Mouse (Mus musculus) MEL-GATA-1-ER (cell line): Measurements from ENCODE around the gene AC170998.1.
"Not testable (repeated sequence)": the region's sequence is repeated elsewhere in the genome, so short reads cannot be mapped to it uniquely, and the experiment has no call there.

Experiments
- DNase-seq: peaks from one replicate; pipeline ENCODE4 v3.0.0-alpha.2; 2012; ENCODE audit warnings: low read depth; ENCODE audit errors: extremely low read depth

Gene AC170998.1

GRCm38 (mm10) chr17:28756447-28756846, 30.6 kb downstream of the AC170998.1 start:
- DNase-seq: no peak

- no peak for DNase-seq
Observed at GRCm38 (mm10) chr17:28757470-28757869, 31.6 kb downstream of the AC170998.1 start.

DNA sequence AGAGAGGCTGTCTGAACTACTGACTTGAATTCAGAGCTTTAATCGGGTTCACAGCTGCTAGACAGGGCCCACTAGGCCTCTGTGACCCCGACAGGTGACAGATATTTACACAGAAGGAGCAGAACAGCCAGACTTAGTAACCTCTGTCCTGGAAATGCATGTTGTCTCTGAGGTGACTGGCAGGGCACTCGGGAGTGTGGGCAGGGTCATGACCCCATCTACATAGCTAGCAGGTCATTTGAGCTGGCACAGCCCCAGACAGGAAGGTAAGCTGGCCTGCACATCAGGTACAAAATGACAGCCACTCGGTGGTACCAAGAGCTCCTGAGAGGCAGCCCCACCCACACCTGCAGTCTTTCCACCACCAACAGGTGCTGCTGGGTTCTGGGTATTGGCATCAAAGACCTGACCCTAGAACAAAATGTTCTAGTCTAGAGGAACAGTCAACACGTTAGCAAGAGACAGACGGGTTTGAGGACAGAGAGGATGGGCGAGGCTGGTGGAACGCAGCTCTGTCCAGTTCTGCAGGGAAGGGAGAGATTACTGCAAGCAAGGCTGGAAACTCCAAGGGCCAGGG, 34.9 kb downstream of the AC170998.1 start:
- DNase-seq: no peak

DNA sequence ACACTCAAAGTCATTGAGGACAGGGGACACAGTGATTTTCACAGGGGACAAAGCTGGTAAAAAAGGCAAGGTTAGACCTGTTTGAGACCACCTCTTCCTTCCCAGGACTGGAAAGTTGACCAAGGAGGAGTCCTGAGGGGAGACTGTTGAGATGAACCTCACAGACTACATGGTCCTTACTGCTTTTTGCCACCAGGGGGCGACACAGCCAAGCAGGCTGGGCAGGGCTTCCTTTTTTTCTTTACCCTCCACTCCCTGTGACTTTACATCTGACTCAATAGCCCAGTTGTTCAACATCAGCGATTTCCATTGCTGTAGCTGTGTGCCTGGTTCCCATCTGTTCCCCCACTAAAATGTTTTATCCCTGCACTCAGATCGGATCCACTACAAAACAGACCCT, 36.0 kb downstream of the AC170998.1 start:
- DNase-seq: peak; percentile 42

DNA sequence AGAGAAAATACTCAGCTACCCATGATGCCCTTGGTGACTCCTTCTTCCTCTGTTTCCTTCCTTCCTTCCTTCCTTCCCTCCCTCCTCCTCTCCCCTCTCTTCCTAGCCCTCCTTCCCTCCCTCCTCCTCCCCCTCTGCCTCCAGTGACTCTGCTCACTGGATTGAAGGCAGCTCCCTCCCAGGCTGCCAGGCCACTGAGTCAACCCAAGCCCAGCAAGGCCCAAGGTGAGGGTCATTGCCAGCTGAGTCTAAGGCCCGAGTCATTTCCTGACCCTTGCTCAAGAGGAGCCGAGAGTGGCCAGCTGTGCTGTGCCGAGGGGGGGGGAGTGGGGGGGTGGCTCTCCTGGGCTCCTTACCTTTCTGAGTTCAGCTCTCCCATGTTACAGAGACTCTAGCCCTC, 40.3 kb downstream of the AC170998.1 start:
- DNase-seq: no peak

DNA sequence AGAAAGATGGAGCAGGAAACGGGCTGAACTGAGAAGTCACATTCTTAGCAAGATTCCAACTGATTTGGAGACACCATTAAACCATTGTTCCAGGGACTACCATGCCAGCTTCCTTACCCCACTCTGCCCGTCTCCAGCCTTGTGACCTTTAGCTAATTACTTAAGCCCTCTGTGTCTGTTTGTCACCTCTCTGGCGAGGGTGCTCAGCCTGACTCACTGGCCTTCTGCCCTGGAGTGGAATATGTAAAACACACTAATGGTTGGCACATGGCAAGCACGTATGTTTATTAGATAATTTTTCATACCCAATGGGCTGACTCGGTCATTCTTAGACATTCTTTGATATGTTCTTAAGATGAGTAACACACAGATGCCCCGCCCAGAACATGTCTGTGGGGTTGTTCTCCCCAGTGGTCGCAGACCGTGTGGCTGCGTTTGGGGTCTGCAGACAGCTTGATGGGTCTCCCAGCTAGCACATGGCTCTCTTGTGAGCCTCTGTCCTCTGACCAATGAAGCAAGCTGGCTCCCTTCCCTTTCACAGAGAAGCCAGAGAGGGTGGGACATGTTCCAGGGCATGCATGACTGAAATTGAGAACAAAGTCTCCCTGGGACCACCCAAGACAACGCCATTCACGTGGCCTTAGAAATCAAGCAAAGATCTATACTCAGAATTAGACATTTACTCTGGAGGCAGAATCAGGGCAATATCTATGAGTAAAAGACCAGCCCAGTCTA, 41.1 kb downstream of the AC170998.1 start:
- no peak for DNase-seq

- DNase-seq: no peak
Observed at GRCm38 (mm10) chr17:28769121-28769874, 43.4 kb downstream of the AC170998.1 start, which contains the start of gene Mapk13. Gene Mapk13 (plus strand): TSS chr17:28769297.

- peak; percentile 49 for DNase-seq
Observed at GRCm38 (mm10) chr17:28769875-28770421, 44.1 kb downstream of the AC170998.1 start.

GRCm38 (mm10) chr17:28771289-28771688, 45.4 kb downstream of the AC170998.1 start:
- no peak for DNase-seq

- not testable (repeated sequence) for DNase-seq
Observed at GRCm38 (mm10) chr17:28774303-28774702, 48.4 kb downstream of the AC170998.1 start.

DNA sequence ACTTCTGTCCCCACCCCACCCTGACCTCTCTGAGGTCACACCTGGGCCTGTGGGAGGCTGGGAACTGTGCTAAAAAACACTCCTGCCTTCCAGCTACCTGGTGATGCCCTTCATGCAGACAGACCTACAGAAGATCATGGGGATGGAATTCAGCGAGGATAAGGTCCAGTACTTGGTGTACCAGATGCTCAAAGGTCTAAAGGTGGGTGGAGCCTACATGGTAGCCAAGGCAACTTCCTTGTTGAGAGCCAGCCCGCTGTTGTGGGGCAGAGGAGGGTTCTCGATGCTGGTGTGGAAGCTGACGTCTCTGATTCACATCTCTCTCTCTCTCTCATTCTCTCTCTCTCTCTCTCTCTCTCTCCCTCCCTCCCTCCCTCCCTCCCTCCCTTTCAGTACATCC, 49.3 kb downstream of the AC170998.1 start:
- no peak for DNase-seq
